Comparison of ENCODE assay signal across 8 mouse cellular contexts in genomic region chr2:132283236-132284070, GRCm38 (mm10). TPM values are rescaled to one million over a fixed set of nuclear protein-coding genes. Genes with fewer than 3 reads are reported as not detected.
DNase-seq lines count a peak whose midpoint lies in the region; ATAC-seq and TF ChIP-seq lines count a peak whose summit lies in the region.

No protein-coding gene starts in this region.

- TF ChIP-seq POLR2A in lung, adult 2 months (IDR thresholded peaks at IDR 0.05; ENCODE audit: borderline replicate concordance, extremely low read depth, low read depth, low read length) = no peak

- peak; percentile 28 for DNase-seq in CD4-positive, CD25-positive, alpha-beta regulatory T cell, adult 2 months (ENCODE audit: low read depth, low spot score)
- no peak for DNase-seq in lung, adult 2 months
- no peak for DNase-seq in thymus, postnatal 0 days (ENCODE audit: low spot score)
- no peak for DNase-seq in cerebellum, postnatal 25 days

- H3K27me3 ChIP-seq in lung, embryonic 16.5 days (ENCODE audit: control insufficient read depth, insufficient read depth, low read depth, low read length) = no peaks in the 10 kb centered on the region
- no peaks in the 10 kb centered on the region for H3K27me3 ChIP-seq in limb, embryonic 15.5 days
- H3K27me3 ChIP-seq in stomach, embryonic 14.5 days (ENCODE audit: control insufficient read depth, insufficient read depth, low read length) = no peaks in the 10 kb centered on the region

- peak overlapping the region; percentile 44; the same call in 1 of the 2 replicates for H3K9ac ChIP-seq in lung, embryonic 16.5 days (ENCODE audit: low read length)
- H3K9ac ChIP-seq in limb, embryonic 15.5 days = no peak overlapping the region
- H3K9ac ChIP-seq in stomach, embryonic 14.5 days (replicated peaks; ENCODE audit: low read depth, low read length) = no peak overlapping the region

- no peaks in the 10 kb centered on the region; the same call in 1 of the 2 replicates for H3K9me3 ChIP-seq in lung, embryonic 16.5 days (ENCODE audit: control insufficient read depth, low read length)
- H3K9me3 ChIP-seq in limb, embryonic 15.5 days = no peaks in the 10 kb centered on the region; the same call in 1 of the 2 replicates
- H3K9me3 ChIP-seq in stomach, embryonic 14.5 days (ENCODE audit: control insufficient read depth, low read depth, low read length) = no peaks in the 10 kb centered on the region

- H3K4me3 ChIP-seq in lung, embryonic 16.5 days (ENCODE audit: low read length) = no peak overlapping the region
- no peak overlapping the region for H3K4me3 ChIP-seq in lung, adult 2 months (replicated peaks; ENCODE audit: extremely low read depth, low read depth, low read length)
- H3K4me3 ChIP-seq in limb, embryonic 15.5 days = no peak overlapping the region
- H3K4me3 ChIP-seq in stomach, embryonic 14.5 days (ENCODE audit: low read depth, low read length) = no peak overlapping the region

- H3K36me3 ChIP-seq in lung, embryonic 16.5 days (ENCODE audit: control insufficient read depth, insufficient read depth, low read length) = no peaks in the 10 kb centered on the region
- H3K36me3 ChIP-seq in limb, embryonic 15.5 days = 0 out of 2 replicates have a peak, but pooled peaks cover 4% of the 10 kb centered on the region
- H3K36me3 ChIP-seq in stomach, embryonic 14.5 days (ENCODE audit: control insufficient read depth, insufficient read depth, low read length) = no peaks in the 10 kb centered on the region

- ATAC-seq in CD4-positive, CD25-positive, alpha-beta regulatory T cell, adult 4 months = no peak
- peak; percentile 73 for ATAC-seq in lung, embryonic 16.5 days (ENCODE audit: low read depth)
- ATAC-seq in limb, embryonic 15.5 days (ENCODE audit: insufficient number of reproducible peaks, low FRiP score, low TSS enrichment, low read depth) = no peak
- peak; percentile 76 for ATAC-seq in stomach, embryonic 14.5 days (ENCODE audit: insufficient number of reproducible peaks, insufficient read depth, low FRiP score, low read depth)

- H3K4me2 ChIP-seq in lung, embryonic 16.5 days (ENCODE audit: low read depth, low read length) = peak overlapping the region; percentile 27; the same call in 1 of the 2 replicates
- H3K4me2 ChIP-seq in limb, embryonic 15.5 days = no peak overlapping the region
- peak overlapping the region; percentile 7; the same call in 1 of the 2 replicates for H3K4me2 ChIP-seq in stomach, embryonic 14.5 days (replicated peaks; ENCODE audit: low read depth, low read length)

- 36% methylated on average over 15 of the region's 15 CpGs for WGBS in lung, embryonic 16.5 days
- 35% methylated on average over 15 of the region's 15 CpGs for WGBS in lung, adult 2 months
- WGBS in limb, embryonic 15.5 days = 57% methylated on average over 15 of the region's 15 CpGs
- 49% methylated on average over 15 of the region's 15 CpGs for WGBS in stomach, embryonic 14.5 days

- peak overlapping the region; percentile 90 for H3K27ac ChIP-seq in lung, embryonic 16.5 days (ENCODE audit: low read length)
- H3K27ac ChIP-seq in limb, embryonic 15.5 days = peak overlapping the region; percentile 67; the same call in 1 of the 2 replicates
- peak overlapping the region; percentile 82 for H3K27ac ChIP-seq in stomach, embryonic 14.5 days (ENCODE audit: low read length)

- no peak for TF ChIP-seq CTCF in lung, adult 2 months (IDR thresholded peaks at IDR 0.05; ENCODE audit: insufficient read depth, low read length)

- peaks cover 40% of the 10 kb centered on the region for H3K4me1 ChIP-seq in lung, embryonic 16.5 days (replicated peaks; ENCODE audit: control insufficient read depth, insufficient read depth, low read length)
- H3K4me1 ChIP-seq in lung, adult 2 months (ENCODE audit: control insufficient read depth, insufficient read depth, low read length) = peaks cover 46% of the 10 kb centered on the region
- H3K4me1 ChIP-seq in limb, embryonic 15.5 days = peaks cover 25% of the 10 kb centered on the region
- H3K4me1 ChIP-seq in stomach, embryonic 14.5 days (ENCODE audit: control insufficient read depth, insufficient read depth, low read length) = peaks cover 32% of the 10 kb centered on the region

RNA-seq across cellular contexts. Expression of gene Cds2, which starts 20.5 kb away (rescaled TPM):
- polyA plus RNA-seq in CD4-positive, CD25-positive, alpha-beta regulatory T cell, adult 4 months (2017; shearing (Covaris generic)) = 10 to 100 TPM; 19.5 to 25.8 TPM
- 19.9 and 22.1 TPM in 2 replicates for polyA plus RNA-seq in lung, embryonic 16.5 days (2015; fragmentation: Nextera tagmentation; extraction: Ambion mirVana)
- 67.1 and 76.5 TPM in 2 replicates for polyA plus RNA-seq in lung, adult 2 months (2012; rRNA removed)
- polyA plus RNA-seq in limb, embryonic 15.5 days (2015; fragmentation: Nextera tagmentation; extraction: Ambion mirVana) = 19.4 and 22.9 TPM in 2 replicates
- 20.8 and 24.2 TPM in 2 replicates for polyA plus RNA-seq in stomach, embryonic 14.5 days (2014; fragmentation: Nextera tagmentation; extraction: Ambion mirVana)
- polyA plus RNA-seq in thymus, postnatal 0 days (2015; fragmentation: Nextera tagmentation; extraction: Ambion mirVana) = 24.4 and 24.5 TPM in 2 replicates

RNA-seq across cellular contexts. Expression of gene Pcna, which starts 30.3 kb away (rescaled TPM):
- polyA plus RNA-seq in CD4-positive, CD25-positive, alpha-beta regulatory T cell, adult 4 months (2017; shearing (Covaris generic)) = 100 to 1,000 TPM; 137 to 146 TPM
- 239 and 250 TPM in 2 replicates for polyA plus RNA-seq in lung, embryonic 16.5 days (2015; fragmentation: Nextera tagmentation; extraction: Ambion mirVana)
- polyA plus RNA-seq in lung, adult 2 months (2012; rRNA removed) = 52.7 and 59.2 TPM in 2 replicates
- 204 and 210 TPM in 2 replicates for polyA plus RNA-seq in limb, embryonic 15.5 days (2015; fragmentation: Nextera tagmentation; extraction: Ambion mirVana)
- 278 and 280 TPM in 2 replicates for polyA plus RNA-seq in stomach, embryonic 14.5 days (2014; fragmentation: Nextera tagmentation; extraction: Ambion mirVana)
- 472 and 480 TPM in 2 replicates for polyA plus RNA-seq in thymus, postnatal 0 days (2015; fragmentation: Nextera tagmentation; extraction: Ambion mirVana)

RNA-seq across cellular contexts. Expression of gene Tmem230, which starts 35.8 kb away (rescaled TPM):
- 10 to 100 TPM; 30.1 to 39.8 TPM for polyA plus RNA-seq in CD4-positive, CD25-positive, alpha-beta regulatory T cell, adult 4 months (2017; shearing (Covaris generic))
- polyA plus RNA-seq in lung, embryonic 16.5 days (2015; fragmentation: Nextera tagmentation; extraction: Ambion mirVana) = 45.3 and 49.3 TPM in 2 replicates
- 67.0 and 86.8 TPM in 2 replicates for polyA plus RNA-seq in lung, adult 2 months (2012; rRNA removed)
- polyA plus RNA-seq in limb, embryonic 15.5 days (2015; fragmentation: Nextera tagmentation; extraction: Ambion mirVana) = 50.1 and 52.4 TPM in 2 replicates
- polyA plus RNA-seq in stomach, embryonic 14.5 days (2014; fragmentation: Nextera tagmentation; extraction: Ambion mirVana) = 40.8 and 44.7 TPM in 2 replicates
- polyA plus RNA-seq in thymus, postnatal 0 days (2015; fragmentation: Nextera tagmentation; extraction: Ambion mirVana) = 41.2 and 45.0 TPM in 2 replicates

Comparison
In these comparisons a context has a peak if more than half of its experiments do, and no peak if none do; other contexts are left out.
1. ATAC-seq: peak in lung, embryonic 16.5 days (single experiment) and stomach, embryonic 14.5 days (single experiment); none in CD4-positive, CD25-positive, alpha-beta regulatory T cell, adult 4 months (single experiment) and limb, embryonic 15.5 days (single experiment).
2. Peak in every context shown above with its lines, with median percentiles within 50 percentile points of each other: H3K27ac ChIP-seq.